Mouse (Mus musculus) liver, embryonic 11.5 days (tissue): ENCODE results near the gene Rbl1. TPM values are rescaled to one million over a fixed set of nuclear protein-coding genes. Genes with fewer than 3 reads are reported as not detected.

Source experiments
- ATAC-seq: fragments of 200-750 bp; cut with Nextera tagmentation; replicated peaks from 2 replicates; pipeline ENCODE4 v1.8.0; 2017; ENCODE audit warnings: moderate number of reproducible peaks, mild to moderate bottlenecking, moderate TSS enrichment, moderate library complexity; ENCODE audit not compliant: low FRiP score
- DNase-seq: peaks from one replicate; pipeline ENCODE4 v3.0.0-alpha.2; 2017; ENCODE audit warnings: low spot score
- H3K27ac ChIP-seq: fragments of 300-500 bp; sonication (generic); 2 replicates; pipeline ENCODE4 v1.5.1; 2014; ENCODE audit warnings: mild to moderate bottlenecking, low read depth, low read length, control low read depth
- H3K27me3 ChIP-seq: fragments of 300-500 bp; sonication (generic); replicated peaks from 2 replicates; pipeline ENCODE4 v1.6.1; 2014; ENCODE audit warnings: low read length, mixed read lengths; ENCODE audit not compliant: control insufficient read depth, insufficient read depth
- H3K36me3 ChIP-seq: fragments of 300-500 bp; sonication (generic); 2 replicates; pipeline ENCODE4 v1.6.1; 2014; ENCODE audit warnings: mild to moderate bottlenecking, low read length, moderate library complexity, mixed read lengths; ENCODE audit not compliant: control insufficient read depth, insufficient read depth
- H3K4me1 ChIP-seq: fragments of 300-500 bp; sonication (generic); replicated peaks from 2 replicates; pipeline ENCODE4 v1.6.1; 2014; ENCODE audit warnings: low read length, mixed read lengths; ENCODE audit not compliant: control insufficient read depth, insufficient read depth
- H3K4me2 ChIP-seq: fragments of 300-500 bp; sonication (generic); 2 replicates; pipeline ENCODE4 v1.6.1; 2014; ENCODE audit warnings: mild to moderate bottlenecking, control low read depth, moderate library complexity
- H3K4me3 ChIP-seq: fragments of 300-500 bp; sonication (generic); 2 replicates; pipeline ENCODE4 v1.5.1; 2014; ENCODE audit warnings: low read depth, low read length, control low read depth
- H3K9ac ChIP-seq: fragments of 300-500 bp; sonication (generic); 2 replicates; pipeline ENCODE4 v1.6.1; 2014; ENCODE audit warnings: low read depth, low read length, control low read depth
- H3K9me3 ChIP-seq: fragments of 300-500 bp; sonication (generic); 2 replicates; pipeline ENCODE4 v1.6.1; 2016; ENCODE audit warnings: low read length, inconsistent platforms, mixed read lengths; ENCODE audit not compliant: control insufficient read depth
- WGBS: fragments of 180-500 bp; shearing (Covaris S2); extraction: QIAGEN DNeasy Blood & Tissue Kit; methylation state at CpG from one replicate; pipeline ENCODE4 v1.1.7; 2014; 5-methylcytosine and 5-hydroxymethylcytosine counted together
- polyA plus RNA-seq: library from polyadenylated mRNA; unstranded; fragments of >200 nt; fragmentation: Nextera tagmentation; extraction: Ambion mirVana; gene quantifications from 2 replicates; pipeline ENCODE4 v1.2.1, GENCODE M21; 2014

Gene Rbl1
- polyA plus RNA-seq, 1 experiment from 2014 or later = 29.2 TPM

- Histone ChIP-seq H3K27me3 (no peaks in the 10 kb centered on the region), H3K4me2 (no peak overlapping the region), H3K4me3 (no peak overlapping the region), H3K9me3 (no peaks in the 10 kb centered on the region), H3K9ac (no peak overlapping the region), H3K27ac (no peak overlapping the region), H3K36me3 (peaks cover 12% of the 10 kb centered on the region; the same call in 1 of the 2 replicates), H3K4me1 (peaks cover 7% of the 10 kb centered on the region)
- DNase-seq = no peak
- 86% methylated on average over 3 of the region's 3 CpGs for WGBS
- no peak for ATAC-seq
Measured at GRCm38 (mm10) chr2:157127370-157127769, 77.0 kb downstream of the Rbl1 start.

- Histone ChIP-seq H3K27ac (no peak overlapping the region), H3K36me3 (peaks cover 12% of the 10 kb centered on the region; the same call in 1 of the 2 replicates), H3K4me1 (no peaks in the 10 kb centered on the region), H3K27me3 (no peaks in the 10 kb centered on the region), H3K4me3 (no peak overlapping the region), H3K9ac (no peak overlapping the region), H3K9me3 (no peaks in the 10 kb centered on the region), H3K4me2 (no peak overlapping the region)
- no peak for DNase-seq
- no peak for ATAC-seq
- 70% methylated on average over 3 of the region's 3 CpGs for WGBS
Measured at GRCm38 (mm10) chr2:157125246-157125645, 79.1 kb downstream of the Rbl1 start.

- DNase-seq (no peak), ATAC-seq (no peak)
- 88% methylated on average over 8 of the region's 8 CpGs for WGBS
- Histone ChIP-seq H3K9me3 (no peaks in the 10 kb centered on the region), H3K27me3 (no peaks in the 10 kb centered on the region), H3K4me2 (no peak overlapping the region), H3K36me3 (peaks cover 5% of the 10 kb centered on the region; the same call in 1 of the 2 replicates), H3K4me3 (no peak overlapping the region), H3K9ac (no peak overlapping the region), H3K4me1 (no peaks in the 10 kb centered on the region), H3K27ac (no peak overlapping the region)
Measured at GRCm38 (mm10) chr2:157121766-157122165, 82.6 kb downstream of the Rbl1 start.

GRCm38 (mm10) chr2:157119075-157119474 is 85.3 kb downstream of the Rbl1 start:
- Histone ChIP-seq H3K36me3 (peaks cover 12% of the 10 kb centered on the region; the same call in 1 of the 2 replicates), H3K9me3 (no peaks in the 10 kb centered on the region), H3K4me3 (no peak overlapping the region), H3K9ac (no peak overlapping the region), H3K4me1 (no peaks in the 10 kb centered on the region), H3K4me2 (no peak overlapping the region), H3K27me3 (no peaks in the 10 kb centered on the region), H3K27ac (no peak overlapping the region)
- 64% methylated on average over 3 of the region's 3 CpGs for WGBS
- no peak for ATAC-seq
- DNase-seq = no peak

- Histone ChIP-seq H3K4me3 (no peak overlapping the region), H3K9ac (no peak overlapping the region), H3K9me3 (no peaks in the 10 kb centered on the region), H3K4me1 (no peaks in the 10 kb centered on the region), H3K27me3 (no peaks in the 10 kb centered on the region), H3K36me3 (peaks cover 12% of the 10 kb centered on the region; the same call in 1 of the 2 replicates), H3K4me2 (no peak overlapping the region), H3K27ac (no peak overlapping the region)
- DNase-seq (no peak), ATAC-seq (no peak)
- 81% methylated on average over 4 of the region's 4 CpGs for WGBS
Measured at GRCm38 (mm10) chr2:157118556-157118955, 85.8 kb downstream of the Rbl1 start.

- peaks cover 15% of the 10 kb centered on the region; the same call in 1 of the 2 replicates for H3K36me3 ChIP-seq
Measured at GRCm38 (mm10) chr2:157116964-157117363, 87.4 kb downstream of the Rbl1 start.

GRCm38 (mm10) chr2:157108236-157108635 is 96.1 kb downstream of the Rbl1 start:
- Histone ChIP-seq H3K4me2 (no peak overlapping the region), H3K9me3 (no peaks in the 10 kb centered on the region), H3K4me1 (no peaks in the 10 kb centered on the region), H3K9ac (no peak overlapping the region), H3K36me3 (peaks cover 18% of the 10 kb centered on the region; the same call in 1 of the 2 replicates), H3K27me3 (no peaks in the 10 kb centered on the region), H3K4me3 (no peak overlapping the region), H3K27ac (no peak overlapping the region)
- ATAC-seq (no peak), DNase-seq (no peak)
- WGBS = 63% methylated on average over 4 of the region's 4 CpGs

More at GRCm38 (mm10) chr2:157116964-157117363, 87.4 kb downstream of the Rbl1 start:
- no peak overlapping the region for H3K27ac ChIP-seq
- H3K9ac ChIP-seq = no peak overlapping the region
- H3K27me3 ChIP-seq = no peaks in the 10 kb centered on the region
- H3K4me1 ChIP-seq = no peaks in the 10 kb centered on the region
- no peak overlapping the region for H3K4me2 ChIP-seq
- 21% methylated on average over 3 of the region's 3 CpGs for WGBS
- ATAC-seq (no peak), DNase-seq (no peak)
- no peak overlapping the region for H3K4me3 ChIP-seq
- H3K9me3 ChIP-seq = no peaks in the 10 kb centered on the region

GRCm38 (mm10) chr2:157104454-157104853 is 99.9 kb downstream of the Rbl1 start:
- Histone ChIP-seq H3K9ac (no peak overlapping the region), H3K4me2 (no peak overlapping the region), H3K36me3 (peaks cover 22% of the 10 kb centered on the region; the same call in 1 of the 2 replicates), H3K4me1 (no peaks in the 10 kb centered on the region), H3K27ac (no peak overlapping the region), H3K27me3 (no peaks in the 10 kb centered on the region), H3K4me3 (no peak overlapping the region), H3K9me3 (no peaks in the 10 kb centered on the region)
- 85% methylated on average over 8 of the region's 8 CpGs for WGBS
- ATAC-seq (no peak), DNase-seq (no peak)

- Histone ChIP-seq H3K4me1 (no peaks in the 10 kb centered on the region), H3K4me3 (no peak overlapping the region), H3K9me3 (no peaks in the 10 kb centered on the region), H3K36me3 (peaks cover 20% of the 10 kb centered on the region; the same call in 1 of the 2 replicates), H3K9ac (no peak overlapping the region), H3K27ac (no peak overlapping the region), H3K27me3 (no peaks in the 10 kb centered on the region), H3K4me2 (no peak overlapping the region)
- no peak for ATAC-seq
- DNase-seq = no peak
- 68% methylated on average over 2 of the region's 2 CpGs for WGBS
Measured at GRCm38 (mm10) chr2:157102256-157102655, 102.1 kb downstream of the Rbl1 start.
